Mouse (Mus musculus) heart, postnatal 0 days (tissue): ENCODE measurements around the gene Uchl1.

Experiments used
- CTCF ChIP-seq: IDR thresholded peaks from 2 replicates; pipeline ENCODE4 v1.5.1; 2016; ENCODE audit warnings: antibody characterized with exemption, control low read depth, low read depth
- EP300 ChIP-seq: IDR thresholded peaks from 2 replicates; pipeline ENCODE4 v1.6.1; 2016; ENCODE audit warnings: antibody characterized with exemption, low read depth

- TF ChIP-seq CTCF (no peak), EP300 (no peak)
Measured at GRCm38 (mm10) chr5:66675983-66676382, at the start of gene Uchl1.
